Mouse (Mus musculus) liver, embryonic 14.5 days (tissue): ENCODE results near the gene Paqr7.

Source experiments
- CTCF ChIP-seq: IDR thresholded peaks from 2 replicates; pipeline ENCODE4 v1.5.1; 2016; ENCODE audit warnings: antibody characterized with exemption, low read depth, control low read depth
- EP300 ChIP-seq: IDR thresholded peaks from 2 replicates; pipeline ENCODE4 v1.6.1; 2016; ENCODE audit warnings: antibody characterized with exemption, low read depth

DNA sequence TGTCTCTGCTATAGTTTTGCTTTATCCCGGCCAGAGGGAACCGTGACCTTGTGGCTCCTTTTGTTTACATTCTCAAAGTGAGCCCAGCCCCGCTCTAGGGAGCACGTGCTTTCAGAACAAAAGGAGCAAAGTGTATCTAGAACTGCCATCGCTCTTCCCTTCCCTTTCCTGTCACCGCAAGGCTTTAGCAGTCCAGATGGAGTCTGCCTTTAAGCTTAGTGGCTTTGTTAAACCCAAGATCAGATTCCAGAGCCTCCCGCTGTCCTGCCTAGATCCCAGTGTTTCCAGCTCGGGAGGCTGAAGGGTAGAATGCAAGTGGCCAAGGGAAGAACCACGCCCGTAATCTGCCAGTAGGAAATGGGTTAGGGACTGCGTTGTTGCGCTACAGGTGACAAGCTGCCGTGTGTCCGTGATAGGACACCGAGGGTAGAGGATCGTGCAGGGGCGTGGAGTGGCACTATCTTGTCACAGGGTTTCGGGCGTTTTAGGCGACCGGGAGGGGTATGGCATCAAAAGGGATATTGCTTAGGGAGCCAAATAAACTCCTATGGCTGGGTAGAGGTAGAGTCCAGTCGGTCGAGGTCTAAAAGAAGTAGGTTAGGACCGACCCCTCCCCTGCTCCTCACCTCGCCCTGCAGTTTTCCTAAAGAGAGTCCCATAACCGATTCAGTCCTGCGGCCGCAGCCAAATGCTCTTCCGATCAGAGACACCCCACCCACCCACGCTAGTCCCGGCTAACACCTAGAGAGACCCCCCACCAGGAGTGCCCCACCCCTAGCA lies 28.9 kb upstream of the Paqr7 start:
- TF ChIP-seq CTCF (no peak), EP300 (no peak)
